ENCODE assay signal across 15 mouse cellular contexts in genomic region chr8:124462192-124462591, GRCm38 (mm10). TPM values are rescaled to one million over a fixed set of nuclear protein-coding genes. Genes with fewer than 3 reads are reported as not detected.
"Had no signal": no experiment of that assay in that cellular context is flagged by ENCODE, and none has a peak within 500 bp of the region (broad histone marks: within the 10 kb centered on the region; RNA-seq: fewer than 3 reads in every experiment).

No protein-coding gene starts in this region.

- H3K4me1 ChIP-seq: limb, embryonic 13.5 days had no signal

- H3K4me3 ChIP-seq: limb, embryonic 13.5 days; midbrain, embryonic 13.5 days; neural tube, embryonic 15.5 days had no signal

- H3K9ac ChIP-seq: limb, embryonic 13.5 days; liver, embryonic 14.5 days; midbrain, embryonic 13.5 days; neural tube, embryonic 15.5 days had no signal

- ATAC-seq: midbrain, embryonic 13.5 days had no signal

- H3K27ac ChIP-seq: kidney, postnatal 0 days; limb, embryonic 13.5 days; liver, embryonic 14.5 days; midbrain, embryonic 13.5 days; stomach, postnatal 0 days had no signal

- H3K36me3 ChIP-seq: limb, embryonic 13.5 days; midbrain, embryonic 13.5 days; neural tube, embryonic 15.5 days had no signal

- H3K4me2 ChIP-seq: limb, embryonic 13.5 days; midbrain, embryonic 13.5 days; neural tube, embryonic 15.5 days had no signal

- H3K9me3 ChIP-seq: limb, embryonic 13.5 days; midbrain, embryonic 13.5 days; neural tube, embryonic 15.5 days had no signal

- DNase-seq: kidney, adult 11 months; kidney, adult 9 months; kidney, postnatal 36 days; lung, adult 18-20 months; lung, postnatal 36 days; retina, postnatal 1 day; thymus, postnatal 14 days had no signal

- H3K27me3 ChIP-seq: midbrain, embryonic 13.5 days had no signal

RNA-seq across cellular contexts. Expression of gene Pgbd5, which starts 22.7 kb away (rescaled TPM):
- total RNA-seq: liver, adult 2 months; megakaryocyte progenitor cell, adult 5-6 weeks had no signal
- polyA plus RNA-seq: liver, adult 2 months had no signal
